Mouse (Mus musculus) cerebellum, adult 18-20 months (tissue): ENCODE measurements around the gene Pigc.

Source experiments
- DNase-seq, 2 experiments: peaks; one replicate each; pipeline ENCODE4 v3.0.0; 2021

The Pigc gene

DNA sequence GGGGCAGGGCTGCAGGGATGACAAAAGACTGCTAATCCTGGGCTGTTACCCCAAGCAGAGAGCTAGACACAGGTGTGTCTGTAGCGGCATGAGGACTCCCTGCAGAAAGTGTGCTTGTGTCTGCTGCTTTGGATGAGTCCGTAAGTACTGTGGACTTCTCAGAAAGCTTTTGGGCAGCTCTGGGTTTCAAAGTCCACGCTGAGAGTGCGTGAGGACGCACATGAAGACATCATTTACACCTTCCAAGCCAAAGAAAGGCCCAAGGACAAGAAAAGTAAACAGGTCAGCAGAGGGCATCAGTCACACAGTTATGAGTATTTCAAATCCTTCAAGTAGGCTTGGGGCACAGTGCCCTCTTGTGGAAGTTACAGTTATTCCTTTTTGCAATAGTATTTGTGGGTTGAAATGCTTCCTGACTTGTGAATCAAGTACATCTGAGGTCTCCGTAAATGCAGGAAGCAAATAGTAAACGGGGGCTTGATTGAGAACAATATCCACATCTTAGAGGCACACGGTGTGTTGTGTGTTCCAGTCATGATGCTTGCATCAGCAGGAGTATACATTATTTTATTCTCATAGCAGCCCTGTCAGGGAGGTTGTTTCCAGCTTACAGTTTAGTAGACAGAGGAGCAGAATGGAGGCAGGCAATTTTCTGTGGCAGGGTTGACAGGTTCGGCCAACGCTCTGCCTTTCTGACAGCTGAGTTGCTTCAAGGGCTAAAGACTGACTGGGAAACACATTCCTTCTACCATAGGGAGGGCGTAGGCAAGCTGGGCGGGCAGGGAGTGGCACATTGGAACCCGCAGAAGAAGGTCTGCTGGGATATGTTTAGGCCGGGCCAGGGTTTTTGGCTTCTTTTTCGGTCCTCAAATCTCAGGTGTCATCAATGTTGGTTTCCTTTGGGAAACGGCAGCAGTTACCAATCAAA lies 7.5 kb downstream of the Pigc start:
- peak; percentile 76 to 77 for DNase-seq

DNA sequence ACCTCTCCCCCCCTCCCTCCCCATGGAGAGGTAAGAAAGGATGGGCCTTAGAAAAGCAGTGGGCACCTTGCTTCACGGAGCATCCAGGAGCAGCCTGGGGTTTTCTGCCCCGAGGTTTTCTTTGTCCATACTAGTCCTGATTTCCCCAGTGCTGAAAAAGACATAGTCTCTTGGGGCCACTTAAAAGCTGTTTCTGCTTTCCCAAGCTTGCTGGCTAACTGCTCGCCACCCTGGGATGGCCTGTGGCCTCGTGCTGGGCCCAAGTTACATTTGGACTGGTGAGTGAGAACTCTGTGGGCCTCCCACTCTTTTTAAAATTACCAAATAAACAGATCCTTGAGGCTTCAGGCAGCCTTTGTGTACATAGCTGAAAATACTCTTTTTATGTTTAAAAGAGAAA lies 8.3 kb downstream of the Pigc start:
- DNase-seq: no peak

DNA sequence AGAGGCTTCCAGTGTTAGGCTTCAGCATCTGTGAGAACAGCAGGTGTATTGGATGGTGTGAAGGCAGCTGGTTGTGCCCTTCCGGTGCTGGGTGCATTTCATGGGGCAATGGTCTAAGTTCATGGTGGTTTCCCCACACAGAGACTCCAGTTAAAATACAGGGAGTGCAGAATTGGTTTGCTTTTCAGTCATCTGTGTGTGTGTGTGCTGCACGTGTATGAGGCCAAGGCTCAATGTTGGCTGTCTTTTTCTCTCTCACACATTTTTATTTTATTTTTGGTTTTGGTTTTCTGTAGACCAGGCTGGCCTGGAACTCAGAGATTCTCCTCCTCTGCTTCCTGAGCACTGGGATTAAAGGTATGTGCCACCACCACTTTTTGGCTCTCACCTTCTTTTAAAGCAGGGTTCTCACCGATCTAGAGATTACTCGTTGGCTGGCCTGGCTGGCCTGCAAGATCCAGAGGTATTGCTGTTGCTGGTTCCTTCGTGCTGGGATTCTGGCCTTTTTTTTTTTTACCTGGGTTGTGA lies 9.3 kb downstream of the Pigc start:
- DNase-seq: no peak

DNA sequence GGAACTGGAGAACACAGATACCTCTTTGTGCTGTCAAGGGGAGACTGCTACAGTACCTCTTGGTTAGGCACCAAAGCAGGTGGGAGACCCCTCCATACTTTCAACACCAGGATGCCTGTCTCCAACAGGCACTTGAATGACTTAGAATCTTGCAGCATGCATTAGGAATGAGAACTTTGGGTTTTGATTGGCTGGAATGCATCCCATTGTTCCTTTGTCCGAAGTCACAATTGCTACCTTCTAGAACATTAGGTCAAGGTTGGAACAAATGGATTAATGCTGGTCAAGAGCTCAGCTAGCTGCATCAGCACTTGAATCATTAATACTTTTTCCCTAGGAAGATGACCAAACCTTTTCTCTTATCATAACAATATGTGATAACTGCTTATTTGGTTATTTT lies 10.6 kb downstream of the Pigc start, which contains the start of gene 4930558K02Rik:
4930558K02Rik (minus strand) TSS at position 101 of the 400 bp plus-strand sequence.
- no peak for DNase-seq

GRCm38 (mm10) chr1:161980046-161980445 lies 11.1 kb downstream of the Pigc start:
- no peak for DNase-seq

DNA sequence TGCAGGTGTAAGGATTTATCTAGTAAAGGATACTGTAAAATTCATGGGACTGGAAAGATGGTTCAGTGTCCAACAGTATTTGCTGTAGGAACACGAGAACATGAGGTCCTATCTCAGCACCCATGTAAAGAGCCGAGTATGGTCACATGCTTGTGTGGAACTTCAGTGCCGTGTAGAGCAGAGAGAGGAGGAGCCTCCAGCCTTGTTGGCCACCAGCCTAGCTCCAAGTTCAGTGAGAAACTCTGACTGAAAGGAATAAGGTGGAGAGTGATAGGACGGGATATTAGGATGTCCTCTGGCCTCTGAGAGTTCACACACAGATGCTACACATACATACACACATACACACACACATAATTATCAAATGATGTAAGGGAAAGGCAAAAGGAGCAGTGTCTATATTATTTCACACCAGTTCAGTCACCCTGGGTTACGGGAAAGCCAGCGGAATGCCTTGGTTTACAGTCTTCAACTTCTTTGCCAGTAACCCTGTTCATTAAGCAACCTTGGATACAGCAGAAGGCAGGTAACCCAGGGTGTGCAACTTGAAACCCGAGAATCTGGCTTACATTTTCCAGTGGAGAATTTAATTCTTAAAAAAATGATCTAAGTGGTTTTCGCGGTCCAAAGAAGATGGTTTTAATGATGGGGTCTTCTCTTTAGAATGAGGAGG lies 11.8 kb downstream of the Pigc start:
- DNase-seq: no peak

GRCm38 (mm10) chr1:161983451-161983850 lies 14.5 kb downstream of the Pigc start:
- peak in 1 of 2 experiments; percentile 21 for DNase-seq

DNA sequence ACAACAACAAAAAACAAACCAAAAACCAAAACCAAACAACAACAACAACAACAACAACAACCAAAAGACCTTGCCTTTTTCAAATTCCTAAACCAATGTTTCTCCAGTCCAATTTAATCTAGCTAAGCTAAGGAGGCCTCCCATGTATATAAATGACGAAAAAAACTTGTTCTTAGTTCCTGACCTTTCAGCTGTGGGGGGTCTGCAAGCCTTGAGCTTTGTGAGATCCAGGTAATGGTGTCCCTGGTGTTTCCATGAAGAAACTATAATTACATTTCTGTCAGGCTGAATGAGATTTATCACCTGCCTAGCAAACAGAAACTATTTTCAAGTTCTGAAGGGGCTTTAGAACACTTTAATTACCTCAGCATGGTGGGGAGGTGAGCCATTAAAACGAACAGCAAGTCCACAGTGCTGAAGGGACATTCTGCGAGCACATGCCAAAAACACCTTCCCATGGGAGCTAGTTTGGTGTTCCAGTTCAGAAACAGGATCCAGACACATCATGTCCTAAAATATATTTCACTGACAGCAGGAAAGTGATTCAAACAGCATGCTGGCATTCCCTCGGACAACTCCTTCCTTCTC lies 15.1 kb downstream of the Pigc start:
- no peak for DNase-seq

DNA sequence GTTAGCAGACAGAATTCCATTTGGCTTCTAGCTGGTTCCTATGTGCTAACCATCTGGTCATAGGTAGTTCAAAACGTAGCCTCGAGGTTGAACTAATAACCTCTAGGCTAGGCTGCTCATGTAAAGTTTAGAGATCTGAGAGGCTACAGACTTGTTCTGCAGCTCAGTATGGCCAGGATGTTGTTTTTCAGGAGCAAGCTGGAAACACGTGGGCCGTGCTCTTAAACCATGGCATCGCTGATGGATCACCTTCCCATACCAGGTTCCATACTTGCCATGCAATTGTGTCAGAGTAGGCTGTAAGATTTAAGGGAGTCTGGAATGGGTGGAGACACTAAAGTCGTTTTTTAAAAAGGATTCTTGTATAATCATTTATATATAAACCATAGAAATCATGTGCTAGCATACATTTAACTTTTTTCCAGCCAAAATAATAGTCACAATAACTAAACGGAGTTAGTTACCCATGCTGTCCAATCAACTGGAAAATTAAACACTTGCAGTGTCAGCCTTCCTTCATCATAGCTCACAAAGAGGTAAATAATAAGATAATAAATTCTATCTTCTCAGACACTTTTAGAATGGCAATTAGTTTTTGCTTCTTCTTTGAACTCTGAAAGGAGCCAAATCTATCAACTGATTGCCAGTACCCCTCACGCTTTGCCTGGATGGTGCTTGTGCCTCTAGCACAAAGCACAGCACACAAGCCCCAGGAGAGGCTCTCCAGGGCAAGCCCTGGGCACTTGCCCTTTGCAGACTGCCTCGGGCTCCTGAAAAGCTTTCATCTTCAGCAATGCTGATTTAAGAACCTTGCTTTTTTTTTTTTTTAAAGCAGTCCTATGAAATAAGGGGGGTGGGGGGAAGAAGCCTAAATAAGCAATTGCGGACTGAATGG lies 21.9 kb downstream of the Pigc start:
- no peak for DNase-seq

DNA sequence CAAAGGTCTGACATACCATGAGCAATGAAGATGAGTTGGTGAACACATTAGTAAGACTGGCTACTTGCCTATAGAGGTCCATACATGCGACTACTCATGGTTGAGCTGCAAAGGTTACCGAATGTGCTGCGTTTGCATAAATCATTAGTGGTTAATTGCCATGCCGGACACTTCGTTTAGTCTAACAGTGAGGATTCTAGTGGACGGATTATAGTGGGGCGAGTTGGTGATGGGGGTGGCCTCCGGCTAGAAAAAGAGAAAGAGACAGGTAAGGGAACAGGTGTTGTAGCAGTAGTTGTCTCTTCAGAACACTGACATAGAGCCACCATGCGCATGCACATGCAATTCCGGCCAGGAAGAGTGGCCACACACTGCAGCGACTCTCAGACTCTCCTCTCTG lies 22.9 kb downstream of the Pigc start:
- no peak for DNase-seq

- no peak for DNase-seq
Measured at GRCm38 (mm10) chr1:161992389-161992788, 23.4 kb downstream of the Pigc start.

DNA sequence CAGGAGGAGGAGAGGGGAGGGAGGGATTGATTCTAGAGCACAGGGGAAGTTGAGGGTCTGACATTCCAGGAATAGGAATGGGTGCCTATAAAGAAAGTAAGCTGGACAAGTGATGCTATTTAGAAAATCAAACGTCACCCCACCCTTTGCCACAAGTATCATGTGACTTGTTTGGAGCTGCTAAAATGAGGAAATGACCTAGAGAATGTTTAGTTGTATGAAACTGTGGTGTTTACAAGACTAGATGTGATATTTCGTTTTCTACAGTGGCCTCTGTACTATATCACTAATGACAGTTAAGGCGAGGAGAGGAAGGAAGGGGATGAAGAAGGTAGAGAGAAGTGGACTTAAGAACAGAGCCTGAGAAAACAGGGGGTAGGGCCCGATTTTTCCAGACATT lies 29.8 kb downstream of the Pigc start:
- DNase-seq: no peak

DNA sequence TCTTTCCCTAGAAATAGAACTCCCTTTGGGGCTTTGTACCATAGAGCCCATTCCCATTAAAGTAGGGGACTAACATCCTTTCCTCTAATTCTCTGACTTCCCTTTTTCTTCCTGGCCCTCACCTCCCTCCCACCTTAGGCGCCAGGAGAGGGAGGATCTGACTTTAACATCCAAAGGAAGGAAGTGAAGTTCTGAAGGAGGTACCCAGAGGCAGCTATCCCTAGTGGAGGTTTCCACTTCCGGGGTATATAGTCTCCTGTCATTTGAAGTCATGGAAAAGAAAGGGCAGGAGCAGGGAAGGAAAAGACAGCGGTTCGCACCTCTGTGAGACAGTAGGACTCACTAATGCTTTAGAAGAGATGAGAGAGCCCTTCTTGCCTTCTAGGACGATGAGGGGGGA lies 30.4 kb downstream of the Pigc start:
- no peak for DNase-seq

- DNase-seq: peak; percentile 38 to 51
Measured at GRCm38 (mm10) chr1:161999882-162000371, 30.9 kb downstream of the Pigc start.

GRCm38 (mm10) chr1:162001328-162001727 lies 32.3 kb downstream of the Pigc start:
- DNase-seq: peak; percentile 50 to 54

DNA sequence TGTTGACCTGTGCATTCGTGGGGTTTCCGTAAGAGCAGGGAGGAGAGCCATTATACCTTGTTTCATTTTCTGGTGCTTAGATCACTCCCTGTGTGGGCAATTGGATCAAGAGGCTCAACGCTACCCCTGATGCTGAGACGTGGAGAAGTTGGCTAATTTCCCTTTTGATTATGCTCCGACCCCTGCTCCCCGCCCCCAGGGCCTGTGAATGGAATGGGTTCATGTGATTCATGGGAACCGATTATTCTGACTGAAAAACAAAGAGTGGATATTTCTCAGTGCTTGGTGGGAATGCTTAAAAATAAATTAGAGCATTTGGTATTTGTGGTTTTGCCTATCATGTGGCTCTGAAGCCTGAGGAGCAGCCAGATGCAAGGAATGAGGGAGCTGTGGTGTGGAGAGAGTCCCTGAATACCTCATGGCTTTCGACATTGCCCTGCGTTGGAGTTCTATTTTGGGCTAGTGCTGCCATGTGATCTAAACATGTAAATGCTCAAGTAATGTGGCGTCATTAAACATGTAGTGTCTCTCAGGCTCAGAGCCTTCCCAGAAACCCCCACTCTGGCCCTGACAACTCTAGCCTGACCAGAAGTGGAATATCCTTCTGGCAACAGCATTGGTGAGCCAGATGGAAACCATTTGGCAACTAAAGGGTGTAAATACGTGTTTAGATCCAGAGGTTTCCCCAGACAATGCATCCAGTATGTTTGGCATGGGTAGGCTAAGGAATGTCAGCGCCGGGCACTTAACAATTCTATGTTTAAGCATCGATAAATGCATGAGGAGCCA lies 34.9 kb downstream of the Pigc start:
- no peak for DNase-seq

- no peak for DNase-seq
Measured at GRCm38 (mm10) chr1:162004518-162004780, 35.5 kb downstream of the Pigc start.

DNA sequence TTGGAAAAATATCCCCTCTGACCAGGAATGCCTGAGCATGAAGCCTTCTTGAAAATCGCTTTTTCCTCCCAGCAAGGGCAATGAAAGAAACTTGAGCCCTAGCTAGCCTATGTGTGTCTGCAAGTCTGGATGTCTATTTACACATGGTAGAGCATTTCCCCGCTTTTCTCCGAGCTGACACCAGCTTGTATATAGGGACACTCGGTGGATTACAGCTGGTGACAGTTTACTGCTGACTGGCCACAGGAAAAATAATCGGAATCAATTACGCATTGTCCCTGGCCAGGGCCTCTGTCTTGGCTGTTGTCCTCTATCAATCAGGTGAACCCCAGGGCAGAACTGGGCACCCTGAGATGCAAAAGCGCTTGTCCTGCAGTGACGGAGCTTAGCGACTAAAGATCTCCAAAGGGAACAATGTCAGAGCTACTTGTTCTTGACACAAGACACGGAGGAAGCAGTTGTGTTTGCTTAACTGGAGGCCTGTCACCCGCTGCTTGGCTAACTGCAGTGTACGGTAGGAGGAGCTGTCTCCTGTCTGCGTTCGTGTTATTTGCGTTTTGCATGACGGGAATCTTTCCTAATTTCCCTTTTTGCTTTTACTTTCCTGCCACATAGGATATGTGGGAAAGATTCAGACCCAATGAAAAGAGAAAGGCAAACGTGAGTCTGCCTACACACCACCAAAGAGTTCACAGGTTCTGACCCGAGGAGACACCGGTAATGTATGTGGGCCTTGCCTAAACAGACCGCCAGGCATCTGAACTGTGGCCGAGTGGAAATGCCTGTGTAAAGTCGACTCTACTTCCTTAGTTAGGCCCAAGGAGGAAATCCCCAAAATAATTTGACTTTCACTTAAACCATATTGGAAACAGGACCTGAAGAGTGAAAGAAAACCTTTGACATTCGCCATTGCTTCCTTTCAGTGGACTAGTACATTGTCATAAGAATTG lies 36.1 kb downstream of the Pigc start:
- no peak for DNase-seq

- DNase-seq: no peak
Measured at GRCm38 (mm10) chr1:162006109-162006508, 37.1 kb downstream of the Pigc start.

DNA sequence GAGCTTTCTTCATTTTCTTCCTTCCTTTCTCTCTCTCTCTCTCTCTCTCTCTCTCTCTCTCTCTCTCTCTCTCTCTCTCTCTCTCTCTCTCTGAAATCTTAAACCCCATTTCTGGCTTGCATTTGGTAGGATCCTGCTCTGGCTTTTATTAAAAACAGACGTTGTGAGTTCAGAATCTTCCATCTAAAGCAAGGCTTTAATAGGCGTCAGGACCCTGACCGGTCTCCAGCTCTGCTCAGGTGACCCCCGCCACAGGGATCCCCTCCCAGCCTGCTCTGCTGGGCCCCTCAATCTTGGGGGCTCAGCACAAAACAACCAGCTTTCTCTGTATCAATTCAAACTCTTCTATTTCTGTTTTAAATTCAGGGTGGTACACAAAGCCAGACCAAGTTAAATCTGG lies 39.2 kb downstream of the Pigc start:
- DNase-seq: no peak
